Mouse (Mus musculus): ENCODE results near the gene Scrg1. TPM values are rescaled to one million over a fixed set of nuclear protein-coding genes. Genes with fewer than 3 reads are reported as not detected.
"Not testable (repeated sequence)": the region's sequence is repeated elsewhere in the genome, so short reads cannot be mapped to it uniquely, and the experiment has no call there.

Scrg1 gene
- polyA plus RNA-seq, 1 experiment from 2014 or later: 3.3 TPM

GRCm38 (mm10) chr8:57429888-57430274 lies 25.8 kb upstream of the Scrg1 start:
- peaks cover 10% of the 10 kb centered on the region for H3K27me3 ChIP-seq
- WGBS: 71% methylated on average over 5 of the region's 5 CpGs
- not testable (repeated sequence) for ATAC-seq; H3K27ac ChIP-seq; H3K4me3 ChIP-seq (replicated peaks); H3K4me1 ChIP-seq (replicated peaks); H3K9ac ChIP-seq (replicated peaks); H3K4me2 ChIP-seq (replicated peaks); H3K36me3 ChIP-seq; H3K9me3 ChIP-seq

GRCm38 (mm10) chr8:57430901-57431300 lies 24.8 kb upstream of the Scrg1 start:
- Histone ChIP-seq H3K4me1 (replicated peaks) (0 out of 2 replicates have a peak, but pooled peaks cover 3% of the 10 kb centered on the region), H3K4me2 (replicated peaks) (no peak overlapping the region), H3K27ac (no peak overlapping the region), H3K9me3 (no peaks in the 10 kb centered on the region), H3K4me3 (replicated peaks) (no peak overlapping the region), H3K36me3 (no peaks in the 10 kb centered on the region), H3K9ac (replicated peaks) (no peak overlapping the region), H3K27me3 (peaks cover 10% of the 10 kb centered on the region)
- 87% methylated on average over 11 of the region's 11 CpGs for WGBS
- ATAC-seq: no peak

DNA sequence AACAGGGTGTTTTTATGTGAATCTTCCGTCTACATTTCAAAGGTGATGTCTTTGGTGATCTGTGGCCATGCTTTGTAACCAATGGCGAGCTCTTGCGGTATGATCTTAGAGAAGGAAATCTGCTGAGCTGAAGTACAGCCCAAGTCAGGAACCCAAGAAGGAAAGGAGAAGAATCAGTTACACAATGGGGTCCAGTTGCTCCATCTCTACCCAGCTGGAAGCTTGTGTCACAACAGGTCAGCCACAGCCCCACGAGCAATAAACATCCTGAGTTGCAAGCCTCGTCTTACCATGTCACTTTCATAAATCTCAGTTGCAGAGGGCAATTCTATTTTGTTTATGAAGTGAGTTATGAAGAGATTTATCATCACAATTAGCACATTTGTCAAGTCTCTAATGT lies 22.9 kb upstream of the Scrg1 start:
- Histone ChIP-seq H3K9ac (replicated peaks) (no peak overlapping the region), H3K4me2 (replicated peaks) (no peak overlapping the region), H3K9me3 (no peaks in the 10 kb centered on the region), H3K27ac (no peak overlapping the region), H3K4me1 (replicated peaks) (0 out of 2 replicates have a peak, but pooled peaks cover 3% of the 10 kb centered on the region), H3K36me3 (no peaks in the 10 kb centered on the region), H3K4me3 (replicated peaks) (no peak overlapping the region), H3K27me3 (peaks cover 8% of the 10 kb centered on the region)
- ATAC-seq: no peak
- 88% methylated on average over 5 of the region's 5 CpGs for WGBS

DNA sequence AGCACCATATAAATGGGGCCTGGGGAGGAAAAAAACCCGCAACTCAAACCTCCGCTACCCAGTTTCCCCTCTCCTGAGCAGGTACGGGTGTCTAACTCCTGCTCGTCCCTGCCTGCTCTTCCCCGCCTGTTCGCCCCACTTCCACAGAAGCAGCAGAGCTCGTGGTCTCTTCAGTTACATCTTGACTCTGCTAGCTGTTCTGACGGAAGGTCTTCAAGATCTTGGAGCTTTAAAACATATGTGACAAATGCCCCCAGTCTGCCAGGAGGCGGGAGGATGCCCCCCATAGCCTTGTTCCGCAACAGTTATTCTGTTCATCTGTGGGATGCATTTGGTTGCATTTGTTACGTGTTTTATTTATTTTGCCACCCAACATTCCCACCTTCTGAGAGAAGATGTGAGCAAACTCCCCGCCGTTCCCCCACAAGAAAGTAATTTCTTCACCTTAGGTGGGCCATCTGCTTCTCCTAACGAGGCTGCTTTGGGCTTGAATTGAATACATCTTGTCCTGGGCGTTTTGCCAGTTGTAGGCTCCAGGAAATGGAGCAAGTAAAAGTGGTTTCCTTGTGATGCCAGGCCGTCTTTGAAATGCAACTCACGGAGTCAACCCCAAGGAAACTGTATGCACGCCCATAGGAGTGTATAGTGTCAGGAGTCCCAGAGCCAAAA lies 19.8 kb upstream of the Scrg1 start:
- Histone ChIP-seq H3K4me1 (replicated peaks) (0 out of 2 replicates have a peak, but pooled peaks cover 4% of the 10 kb centered on the region), H3K9ac (replicated peaks) (no peak overlapping the region), H3K4me3 (replicated peaks) (no peak overlapping the region), H3K36me3 (no peaks in the 10 kb centered on the region), H3K27me3 (no peaks in the 10 kb centered on the region), H3K9me3 (no peaks in the 10 kb centered on the region), H3K27ac (no peak overlapping the region), H3K4me2 (replicated peaks) (no peak overlapping the region)
- no peak for ATAC-seq
- WGBS: 64% methylated on average over 18 of the region's 18 CpGs

DNA sequence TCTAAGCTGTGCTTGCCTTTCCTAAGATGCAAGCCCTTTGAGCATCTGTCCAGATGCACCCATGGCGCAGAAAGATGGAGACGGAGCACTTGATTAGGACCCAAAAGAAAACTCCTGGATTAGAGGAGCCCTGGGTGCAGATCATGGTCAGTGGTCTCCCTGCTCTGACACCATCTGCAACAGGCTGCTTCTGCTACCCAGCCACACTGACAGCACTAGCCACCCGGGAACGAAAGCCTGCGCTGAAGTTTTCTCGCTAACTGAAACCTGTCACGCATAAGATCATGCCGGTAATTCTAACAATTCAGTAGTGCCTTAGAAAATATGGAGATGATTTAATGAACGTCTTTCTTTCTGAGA lies 19.3 kb upstream of the Scrg1 start:
- H3K27ac ChIP-seq: no peak overlapping the region
- no peaks in the 10 kb centered on the region for H3K36me3 ChIP-seq
- no peak for ATAC-seq
- H3K9me3 ChIP-seq: no peaks in the 10 kb centered on the region
- H3K27me3 ChIP-seq: no peaks in the 10 kb centered on the region
- no peak overlapping the region for H3K4me2 ChIP-seq (replicated peaks)
- H3K9ac ChIP-seq (replicated peaks): no peak overlapping the region
- WGBS: 87% methylated on average over 9 of the region's 9 CpGs
- H3K4me3 ChIP-seq (replicated peaks): no peak overlapping the region
- H3K4me1 ChIP-seq (replicated peaks): 0 out of 2 replicates have a peak, but pooled peaks cover 4% of the 10 kb centered on the region

- Histone ChIP-seq H3K36me3 (no peaks in the 10 kb centered on the region), H3K4me1 (replicated peaks) (0 out of 2 replicates have a peak, but pooled peaks cover 4% of the 10 kb centered on the region), H3K4me3 (replicated peaks) (no peak overlapping the region), H3K9ac (replicated peaks) (no peak overlapping the region), H3K27ac (no peak overlapping the region), H3K27me3 (no peaks in the 10 kb centered on the region), H3K9me3 (no peaks in the 10 kb centered on the region), H3K4me2 (replicated peaks) (no peak overlapping the region)
- WGBS: 91% methylated on average over 4 of the region's 4 CpGs
- ATAC-seq: no peak
Observed at GRCm38 (mm10) chr8:57441131-57441530, 14.6 kb upstream of the Scrg1 start.

- H3K27me3 ChIP-seq: no peaks in the 10 kb centered on the region
- no peak overlapping the region for H3K4me2 ChIP-seq (replicated peaks)
- H3K4me1 ChIP-seq (replicated peaks): 0 out of 2 replicates have a peak, but pooled peaks cover 4% of the 10 kb centered on the region
- H3K9me3 ChIP-seq: no peaks in the 10 kb centered on the region
- no peak overlapping the region for H3K4me3 ChIP-seq (replicated peaks)
- no peak overlapping the region for H3K27ac ChIP-seq
- WGBS: 88% methylated on average over 5 of the region's 5 CpGs
- no peak for ATAC-seq
- H3K9ac ChIP-seq (replicated peaks): no peak overlapping the region
- no peaks in the 10 kb centered on the region for H3K36me3 ChIP-seq
Observed at GRCm38 (mm10) chr8:57441556-57441955, 14.2 kb upstream of the Scrg1 start.

GRCm38 (mm10) chr8:57443289-57443688 lies 12.4 kb upstream of the Scrg1 start:
- H3K9ac ChIP-seq (replicated peaks): no peak overlapping the region
- no peak overlapping the region for H3K27ac ChIP-seq
- no peaks in the 10 kb centered on the region for H3K9me3 ChIP-seq
- no peak overlapping the region for H3K4me3 ChIP-seq (replicated peaks)
- H3K36me3 ChIP-seq: no peaks in the 10 kb centered on the region
- H3K27me3 ChIP-seq: no peaks in the 10 kb centered on the region
- ATAC-seq: no peak
- H3K4me2 ChIP-seq (replicated peaks): no peak overlapping the region
- 0 out of 2 replicates have a peak, but pooled peaks cover 4% of the 10 kb centered on the region for H3K4me1 ChIP-seq (replicated peaks)
- WGBS: 90% methylated on average over 4 of the region's 4 CpGs

- not testable (repeated sequence) for H3K4me3 ChIP-seq (replicated peaks); H3K4me2 ChIP-seq (replicated peaks); H3K27ac ChIP-seq; H3K36me3 ChIP-seq; H3K4me1 ChIP-seq (replicated peaks); H3K9ac ChIP-seq (replicated peaks); H3K27me3 ChIP-seq; H3K9me3 ChIP-seq; ATAC-seq
- 86% methylated on average over 5 of the region's 5 CpGs for WGBS
Observed at GRCm38 (mm10) chr8:57445901-57446300, 9.8 kb upstream of the Scrg1 start.

DNA sequence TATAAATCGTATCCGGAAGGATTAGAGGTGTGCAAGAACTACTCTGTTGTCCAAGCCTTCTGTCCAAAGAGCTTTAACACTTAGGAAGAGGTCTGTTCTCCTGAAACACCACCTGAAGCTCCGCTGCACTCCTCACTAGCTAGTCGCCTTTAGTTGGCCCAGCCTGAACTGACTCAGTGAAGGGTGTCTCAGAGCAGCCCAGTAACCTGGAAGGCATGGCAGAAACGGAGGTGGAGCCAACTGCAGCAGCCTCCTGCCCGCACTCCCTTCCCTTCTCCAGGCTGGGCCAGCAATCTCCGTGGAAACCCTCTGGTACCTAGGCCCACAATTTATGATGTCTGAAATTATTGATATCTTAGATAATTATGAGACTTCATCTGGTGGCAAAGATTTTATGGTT lies 5.0 kb upstream of the Scrg1 start:
- 74% methylated on average over 7 of the region's 7 CpGs for WGBS
- Histone ChIP-seq H3K27ac (no peak overlapping the region), H3K27me3 (no peaks in the 10 kb centered on the region), H3K4me2 (replicated peaks) (no peak overlapping the region), H3K4me3 (replicated peaks) (no peak overlapping the region), H3K36me3 (no peaks in the 10 kb centered on the region), H3K9me3 (no peaks in the 10 kb centered on the region), H3K4me1 (replicated peaks) (no peaks in the 10 kb centered on the region), H3K9ac (replicated peaks) (no peak overlapping the region)
- no peak for ATAC-seq

GRCm38 (mm10) chr8:57451896-57452295 lies 3.8 kb upstream of the Scrg1 start:
- 95% methylated on average over 4 of the region's 4 CpGs for WGBS
- Histone ChIP-seq H3K4me2 (replicated peaks) (no peak overlapping the region), H3K27ac (no peak overlapping the region), H3K9ac (replicated peaks) (no peak overlapping the region), H3K9me3 (no peaks in the 10 kb centered on the region), H3K36me3 (no peaks in the 10 kb centered on the region), H3K4me1 (replicated peaks) (no peaks in the 10 kb centered on the region), H3K27me3 (no peaks in the 10 kb centered on the region), H3K4me3 (replicated peaks) (no peak overlapping the region)
- ATAC-seq: no peak

DNA sequence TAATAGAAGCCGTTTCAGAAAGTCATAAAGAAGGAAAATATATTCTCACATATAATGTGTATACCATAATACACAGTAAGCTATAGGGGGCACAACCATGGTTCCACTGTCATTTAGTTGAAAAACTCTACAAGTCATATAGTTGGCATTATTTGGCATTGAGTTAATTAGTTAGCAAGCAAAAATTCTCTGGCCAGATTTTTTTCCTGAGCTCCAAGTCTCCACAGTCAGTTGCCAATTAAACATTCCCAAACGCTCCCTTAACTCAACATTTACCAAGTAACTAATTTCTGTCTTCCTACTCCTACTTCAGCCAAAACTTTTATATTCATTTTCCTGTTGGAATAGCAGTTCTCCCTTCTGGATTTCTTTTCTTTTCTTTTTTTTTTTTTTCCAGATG lies 2.4 kb upstream of the Scrg1 start:
- 93% methylated on average over 2 of the region's 2 CpGs for WGBS
- no peak overlapping the region for H3K27ac ChIP-seq
- ATAC-seq: no peak
- no peaks in the 10 kb centered on the region for H3K9me3 ChIP-seq
- no peak overlapping the region for H3K4me2 ChIP-seq (replicated peaks)
- no peaks in the 10 kb centered on the region for H3K27me3 ChIP-seq
- no peaks in the 10 kb centered on the region for H3K4me1 ChIP-seq (replicated peaks)
- no peak overlapping the region for H3K9ac ChIP-seq (replicated peaks)
- H3K36me3 ChIP-seq: no peaks in the 10 kb centered on the region
- no peak overlapping the region for H3K4me3 ChIP-seq (replicated peaks)

- Histone ChIP-seq H3K27ac (no peak overlapping the region), H3K4me2 (replicated peaks) (no peak overlapping the region), H3K4me1 (replicated peaks) (no peaks in the 10 kb centered on the region), H3K36me3 (no peaks in the 10 kb centered on the region), H3K9me3 (no peaks in the 10 kb centered on the region), H3K4me3 (replicated peaks) (no peak overlapping the region), H3K9ac (replicated peaks) (no peak overlapping the region), H3K27me3 (no peaks in the 10 kb centered on the region)
- no peak for ATAC-seq
- 92% methylated on average over 6 of the region's 6 CpGs for WGBS
Observed at GRCm38 (mm10) chr8:57457152-57457551, 1.4 kb downstream of the Scrg1 start.

All from midbrain, embryonic 13.5 days (tissue).